Mouse (Mus musculus): ENCODE results near the gene Cln3. TPM values are rescaled to one million over a fixed set of nuclear protein-coding genes. Genes with fewer than 3 reads are reported as not detected.

The Cln3 gene
- total and polyA plus RNA-seq, 3 experiments: 20.5 to 61.9 TPM; not detected in 1

- Histone ChIP-seq H3K36me3 (ENCODE audit: control insufficient read depth in 1 of 2, insufficient read depth in 2 of 2, low read length in 2 of 2) (no peaks in the 10 kb centered on the region), H3K4me1 (ENCODE audit: control insufficient read depth in 1 of 2, insufficient read depth in 2 of 2, low read length in 2 of 2) (peaks cover 0 to 10% of the 10 kb centered on the region in 2 experiments; a peak in 2 of 4 replicates), H3K9me3 (replicated peaks; ENCODE audit: insufficient read depth, low read length) (no peaks in the 10 kb centered on the region), H3K27me3 (ENCODE audit: control insufficient read depth in 1 of 2, insufficient read depth in 2 of 2, low read length in 2 of 2) (peaks cover 0 to 2% of the 10 kb centered on the region in 2 experiments; a peak in 2 of 4 replicates), H3K79me2 (ENCODE audit: control insufficient read depth, insufficient read depth, low read length, poor library complexity) (no peaks in the 10 kb centered on the region), H3K4me3 (ENCODE audit: control insufficient read depth in 1 of 2, insufficient read depth in 1 of 2, low read depth in 2 of 2, low read length in 2 of 2) (no peak overlapping the region), H3K9ac (ENCODE audit: control insufficient read depth, low read depth, low read length, poor library complexity, severe bottlenecking) (no peak overlapping the region), H3K27ac (ENCODE audit: control insufficient read depth, low read depth, low read length) (no peak overlapping the region)
- TF ChIP-seq MAZ (IDR thresholded peaks at IDR 0.05; ENCODE audit: low read depth, low read length) (no peak), ZNF384 (IDR thresholded peaks at IDR 0.05; ENCODE audit: low read depth, low read length) (no peak), NRF1 (IDR thresholded peaks at IDR 0.05; ENCODE audit: insufficient read depth, low read depth, low read length, poor library complexity, severe bottlenecking) (no peak), SMC3 (IDR thresholded peaks at IDR 0.05; ENCODE audit: low read depth, low read length) (no peak), MXI1 (IDR thresholded peaks at IDR 0.05; ENCODE audit: low read depth, low read length) (no peak), MAFK (IDR thresholded peaks at IDR 0.05; ENCODE audit: borderline replicate concordance, low read depth, low read length) (no peak), CHD1 (IDR thresholded peaks at IDR 0.05; ENCODE audit: low read depth, low read length) (no peak), UBTF (IDR thresholded peaks at IDR 0.05; ENCODE audit: borderline replicate concordance, insufficient read depth, low read depth, low read length) (no peak), MAX (IDR thresholded peaks at IDR 0.05; ENCODE audit: low read length) (no peak), USF1 (IDR thresholded peaks at IDR 0.05; ENCODE audit: low read depth, low read length) (no peak), TAL1 (IDR thresholded peaks at IDR 0.05; ENCODE audit: low read length) (no peak), POLR2AphosphoS5 (IDR thresholded peaks at IDR 0.05; ENCODE audit: borderline replicate concordance, low read depth, low read length) (no peak), BHLHE40 (IDR thresholded peaks at IDR 0.05; ENCODE audit: borderline replicate concordance, low read depth, low read length) (no peak), MEF2A (IDR thresholded peaks at IDR 0.05; ENCODE audit: extremely low read depth, insufficient replicate concordance, low read depth, low read length, poor library complexity, severe bottlenecking) (no peak)
- no peak for DNase-seq (ENCODE audit: low read depth, low spot score)
These were observed 62.3 kb downstream of the Cln3 start for GRCm38 (mm10) chr7:126523316-126523715.

Other genes with a start within 250 kb of the Cln3 start
- gene Lat, start 216.2 kb downstream of the Cln3 start, total RNA-seq (2012; rRNA removed): 0.62 and 0.75 TPM in 2 replicates
- 1 to 10 TPM in 1 of 2 experiments, not detected in 1; 1.2 TPM for gene Lat, start 216.2 kb downstream of the Cln3 start, polyA plus RNA-seq (2012; ENCODE audit: insufficient read depth in 1 of 2, insufficient read length in 2 of 2, low read depth in 1 of 2, low replicate concordance in 2 of 2, missing spikeins in 1 of 2)
- 28.9 and 33.3 TPM in 2 replicates for gene Spns1, start 208.4 kb downstream of the Cln3 start, total RNA-seq (2012; rRNA removed)
- gene Spns1, start 208.4 kb downstream of the Cln3 start, polyA plus RNA-seq (2012; ENCODE audit: insufficient read depth in 1 of 2, insufficient read length in 2 of 2, low read depth in 1 of 2, low replicate concordance in 2 of 2, missing spikeins in 1 of 2): 10 to 100 TPM in 1 of 2 experiments, not detected in 1; 81.6 TPM
- 6.3 and 7.9 TPM in 2 replicates for gene Nfatc2ip, start 189.1 kb downstream of the Cln3 start, total RNA-seq (2012; rRNA removed)
- gene Nfatc2ip, start 189.1 kb downstream of the Cln3 start, polyA plus RNA-seq (2012; ENCODE audit: insufficient read depth in 1 of 2, insufficient read length in 2 of 2, low read depth in 1 of 2, low replicate concordance in 2 of 2, missing spikeins in 1 of 2): 10 to 100 TPM in 1 of 2 experiments, not detected in 1; 13.0 TPM
- gene Cd19, start 170.9 kb downstream of the Cln3 start, total RNA-seq (2012; rRNA removed): not detected in 2 replicates
- gene Cd19, start 170.9 kb downstream of the Cln3 start, polyA plus RNA-seq (2012; ENCODE audit: insufficient read depth in 1 of 2, insufficient read length in 2 of 2, low read depth in 1 of 2, low replicate concordance in 2 of 2, missing spikeins in 1 of 2): not detected
- 12.9 and 15.2 TPM in 2 replicates for gene Rabep2, start 157.1 kb downstream of the Cln3 start, total RNA-seq (2012; rRNA removed)
- 10 to 100 TPM in 1 of 2 experiments, not detected in 1; 16.2 TPM for gene Rabep2, start 157.1 kb downstream of the Cln3 start, polyA plus RNA-seq (2012; ENCODE audit: insufficient read depth in 1 of 2, insufficient read length in 2 of 2, low read depth in 1 of 2, low replicate concordance in 2 of 2, missing spikeins in 1 of 2)
- gene Atp2a1, start 122.7 kb downstream of the Cln3 start, total RNA-seq (2012; rRNA removed): 0.04 and 0.20 TPM in 2 replicates
- under 1 TPM in 1 of 2 experiments, not detected in 1; 0.47 TPM for gene Atp2a1, start 122.7 kb downstream of the Cln3 start, polyA plus RNA-seq (2012; ENCODE audit: insufficient read depth in 1 of 2, insufficient read length in 2 of 2, low read depth in 1 of 2, low replicate concordance in 2 of 2, missing spikeins in 1 of 2)
- 11.8 and 13.1 TPM in 2 replicates for gene Sh2b1, start 110.4 kb downstream of the Cln3 start, total RNA-seq (2012; rRNA removed)
- gene Sh2b1, start 110.4 kb downstream of the Cln3 start, polyA plus RNA-seq (2012; ENCODE audit: insufficient read depth in 1 of 2, insufficient read length in 2 of 2, low read depth in 1 of 2, low replicate concordance in 2 of 2, missing spikeins in 1 of 2): 10 to 100 TPM in 1 of 2 experiments, not detected in 1; 48.9 TPM
- 224 and 244 TPM in 2 replicates for gene Tufm, start 98.5 kb downstream of the Cln3 start, total RNA-seq (2012; rRNA removed)
- 100 to 1,000 TPM in 1 of 2 experiments, not detected in 1; 397 TPM for gene Tufm, start 98.5 kb downstream of the Cln3 start, polyA plus RNA-seq (2012; ENCODE audit: insufficient read depth in 1 of 2, insufficient read length in 2 of 2, low read depth in 1 of 2, low replicate concordance in 2 of 2, missing spikeins in 1 of 2)
- gene Atxn2l, start 82.4 kb downstream of the Cln3 start, total RNA-seq (2012; rRNA removed): 40.8 and 52.1 TPM in 2 replicates
- 100 to 1,000 TPM; 218 to 821 TPM for gene Atxn2l, start 82.4 kb downstream of the Cln3 start, polyA plus RNA-seq (2012; ENCODE audit: insufficient read depth in 1 of 2, insufficient read length in 2 of 2, low read depth in 1 of 2, low replicate concordance in 2 of 2, missing spikeins in 1 of 2)
- gene Eif3c, start 19.4 kb downstream of the Cln3 start, total RNA-seq (2012; rRNA removed): 233 and 270 TPM in 2 replicates
- 100 to 1,000 TPM; 404 to 819 TPM for gene Eif3c, start 19.4 kb downstream of the Cln3 start, polyA plus RNA-seq (2012; ENCODE audit: insufficient read depth in 1 of 2, insufficient read length in 2 of 2, low read depth in 1 of 2, low replicate concordance in 2 of 2, missing spikeins in 1 of 2)
- gene Apobr, start 875 bp downstream of the Cln3 start, total RNA-seq (2012; rRNA removed): 0.23 and 0.56 TPM in 2 replicates
- 1 to 10 TPM in 1 of 2 experiments, not detected in 1; 5.4 TPM for gene Apobr, start 875 bp downstream of the Cln3 start, polyA plus RNA-seq (2012; ENCODE audit: insufficient read depth in 1 of 2, insufficient read length in 2 of 2, low read depth in 1 of 2, low replicate concordance in 2 of 2, missing spikeins in 1 of 2)
- gene Il27, start 9.1 kb upstream of the Cln3 start, total RNA-seq (2012; rRNA removed): not detected in 2 replicates
- under 1 TPM in 1 of 2 experiments, not detected in 1; 0.07 TPM for gene Il27, start 9.1 kb upstream of the Cln3 start, polyA plus RNA-seq (2012; ENCODE audit: insufficient read depth in 1 of 2, insufficient read length in 2 of 2, low read depth in 1 of 2, low replicate concordance in 2 of 2, missing spikeins in 1 of 2)
- gene Nupr1, start 45.0 kb upstream of the Cln3 start, total RNA-seq (2012; rRNA removed): 1.8 and 9.5 TPM in 2 replicates
- 10 to 100 TPM in 1 of 2 experiments, not detected in 1; 11.0 TPM for gene Nupr1, start 45.0 kb upstream of the Cln3 start, polyA plus RNA-seq (2012; ENCODE audit: insufficient read depth in 1 of 2, insufficient read length in 2 of 2, low read depth in 1 of 2, low replicate concordance in 2 of 2, missing spikeins in 1 of 2)
- gene Sgf29, start 63.5 kb upstream of the Cln3 start, total RNA-seq (2012; rRNA removed): 56.1 and 81.7 TPM in 2 replicates
- gene Sgf29, start 63.5 kb upstream of the Cln3 start, polyA plus RNA-seq (2012; ENCODE audit: insufficient read depth in 1 of 2, insufficient read length in 2 of 2, low read depth in 1 of 2, low replicate concordance in 2 of 2, missing spikeins in 1 of 2): 100 to 1,000 TPM in 1 of 2 experiments, not detected in 1; 117 TPM
- not detected in 2 replicates for gene Sult1a1, start 90.6 kb upstream of the Cln3 start, total RNA-seq (2012; rRNA removed)
- gene Sult1a1, start 90.6 kb upstream of the Cln3 start, polyA plus RNA-seq (2012; ENCODE audit: insufficient read depth in 1 of 2, insufficient read length in 2 of 2, low read depth in 1 of 2, low replicate concordance in 2 of 2, missing spikeins in 1 of 2): under 1 TPM in 1 of 2 experiments, not detected in 1; 0.36 TPM
- 138 and 163 TPM in 2 replicates for gene Bola2, start 109.6 kb upstream of the Cln3 start, total RNA-seq (2012; rRNA removed)
- gene Bola2, start 109.6 kb upstream of the Cln3 start, polyA plus RNA-seq (2012; ENCODE audit: insufficient read depth in 1 of 2, insufficient read length in 2 of 2, low read depth in 1 of 2, low replicate concordance in 2 of 2, missing spikeins in 1 of 2): 100 to 1,000 TPM in 1 of 2 experiments, not detected in 1; 436 TPM
- 4.6 and 5.4 TPM in 2 replicates for gene Slx1b, start 110.0 kb upstream of the Cln3 start, total RNA-seq (2012; rRNA removed)
- 10 to 100 TPM in 1 of 2 experiments, not detected in 1; 10.2 TPM for gene Slx1b, start 110.0 kb upstream of the Cln3 start, polyA plus RNA-seq (2012; ENCODE audit: insufficient read depth in 1 of 2, insufficient read length in 2 of 2, low read depth in 1 of 2, low replicate concordance in 2 of 2, missing spikeins in 1 of 2)
- gene Coro1a, start 122.0 kb upstream of the Cln3 start, total RNA-seq (2012; rRNA removed): 195 and 279 TPM in 2 replicates
- 100 to 1,000 TPM in 1 of 2 experiments, not detected in 1; 204 TPM for gene Coro1a, start 122.0 kb upstream of the Cln3 start, polyA plus RNA-seq (2012; ENCODE audit: insufficient read depth in 1 of 2, insufficient read length in 2 of 2, low read depth in 1 of 2, low replicate concordance in 2 of 2, missing spikeins in 1 of 2)
- gene Mapk3, start 173.8 kb upstream of the Cln3 start, total RNA-seq (2012; rRNA removed): 5.2 and 7.1 TPM in 2 replicates
- gene Mapk3, start 173.8 kb upstream of the Cln3 start, polyA plus RNA-seq (2012; ENCODE audit: insufficient read depth in 1 of 2, insufficient read length in 2 of 2, low read depth in 1 of 2, low replicate concordance in 2 of 2, missing spikeins in 1 of 2): 10 to 100 TPM in 1 of 2 experiments, not detected in 1; 45.1 TPM
- gene Gdpd3, start 180.5 kb upstream of the Cln3 start, total RNA-seq (2012; rRNA removed): 12.6 and 12.7 TPM in 2 replicates
- 10 to 100 TPM in 1 of 2 experiments, not detected in 1; 13.0 TPM for gene Gdpd3, start 180.5 kb upstream of the Cln3 start, polyA plus RNA-seq (2012; ENCODE audit: insufficient read depth in 1 of 2, insufficient read length in 2 of 2, low read depth in 1 of 2, low replicate concordance in 2 of 2, missing spikeins in 1 of 2)
- 2.1 and 2.7 TPM in 2 replicates for gene Ypel3, start 191.1 kb upstream of the Cln3 start, total RNA-seq (2012; rRNA removed)
- gene Ypel3, start 191.1 kb upstream of the Cln3 start, polyA plus RNA-seq (2012; ENCODE audit: insufficient read depth in 1 of 2, insufficient read length in 2 of 2, low read depth in 1 of 2, low replicate concordance in 2 of 2, missing spikeins in 1 of 2): 10 to 100 TPM in 1 of 2 experiments, not detected in 1; 12.6 TPM
- gene Tbx6, start 195.7 kb upstream of the Cln3 start, total RNA-seq (2012; rRNA removed): 0.12 and 0.13 TPM in 2 replicates
- gene Tbx6, start 195.7 kb upstream of the Cln3 start, polyA plus RNA-seq (2012; ENCODE audit: insufficient read depth in 1 of 2, insufficient read length in 2 of 2, low read depth in 1 of 2, low replicate concordance in 2 of 2, missing spikeins in 1 of 2): under 1 TPM in 1 of 2 experiments, not detected in 1; 0.15 TPM
- 255 and 257 TPM in 2 replicates for gene Ppp4c, start 206.7 kb upstream of the Cln3 start, total RNA-seq (2012; rRNA removed)
- 100 to 1,000 TPM; 265 to 540 TPM for gene Ppp4c, start 206.7 kb upstream of the Cln3 start, polyA plus RNA-seq (2012; ENCODE audit: insufficient read depth in 1 of 2, insufficient read length in 2 of 2, low read depth in 1 of 2, low replicate concordance in 2 of 2, missing spikeins in 1 of 2)
- 1.7 TPM in 2 replicates for gene Fam57b, start 211.9 kb upstream of the Cln3 start, total RNA-seq (2012; rRNA removed)
- under 1 TPM in 1 of 2 experiments, not detected in 1; 0.50 TPM for gene Fam57b, start 211.9 kb upstream of the Cln3 start, polyA plus RNA-seq (2012; ENCODE audit: insufficient read depth in 1 of 2, insufficient read length in 2 of 2, low read depth in 1 of 2, low replicate concordance in 2 of 2, missing spikeins in 1 of 2)
- gene 4930451I11Rik, start 245.8 kb upstream of the Cln3 start, total RNA-seq (2012; rRNA removed): not detected in 2 replicates
- gene 4930451I11Rik, start 245.8 kb upstream of the Cln3 start, polyA plus RNA-seq (2012; ENCODE audit: insufficient read depth in 1 of 2, insufficient read length in 2 of 2, low read depth in 1 of 2, low replicate concordance in 2 of 2, missing spikeins in 1 of 2): not detected

All from MEL (cell line).